Comparison of ENCODE assay signal across 8 mouse cellular contexts in genomic region chr4:132345135-132345842, GRCm38 (mm10). TPM values are rescaled to one million over a fixed set of nuclear protein-coding genes. Genes with fewer than 3 reads are reported as not detected.
DNase-seq lines count a peak whose midpoint lies in the region; ATAC-seq lines count a peak whose summit lies in the region.

No protein-coding gene starts in this region.

- peak overlapping the region; percentile 81 for H3K4me3 ChIP-seq in intestine, embryonic 15.5 days (replicated peaks)

- no peaks in the 10 kb centered on the region for H3K9me3 ChIP-seq in intestine, embryonic 15.5 days

- no peaks in the 10 kb centered on the region for H3K27me3 ChIP-seq in intestine, embryonic 15.5 days (replicated peaks)

- WGBS in intestine, embryonic 15.5 days = under 1% methylated on average over 83 of the region's 83 CpGs

- peak overlapping the region; percentile 87 for H3K9ac ChIP-seq in intestine, embryonic 15.5 days

- peak; percentile 88 for ATAC-seq in intestine, embryonic 15.5 days

- DNase-seq in adrenal gland, adult 8-10 months = peak; percentile 87
- peak; percentile 85 for DNase-seq in embryo, embryonic 11.5 days (ENCODE audit: low read depth, low spot score)
- DNase-seq in gastrocnemius, postnatal 36 days = peak; percentile 95 to 97
- DNase-seq in left cerebral cortex, postnatal 25 days (ENCODE audit: low spot score in 2 of 2) = peak; percentile 94 to 95
- peak; percentile 93 for DNase-seq in mesoderm, embryonic 11.5 days (ENCODE audit: low read depth, low spot score)
- peak; percentile 91 for DNase-seq in right cerebral cortex, postnatal 25 days
- peak; percentile 93 to 97 for DNase-seq in urinary bladder, postnatal 4 days (ENCODE audit: low spot score in 2 of 2)

- H3K4me1 ChIP-seq in intestine, embryonic 15.5 days (replicated peaks) = peaks cover 22% of the 10 kb centered on the region

- H3K4me2 ChIP-seq in intestine, embryonic 15.5 days (replicated peaks) = peak overlapping the region; percentile 86

- H3K36me3 ChIP-seq in intestine, embryonic 15.5 days = no peaks in the 10 kb centered on the region; the same call in 1 of the 2 replicates

- intact Hi-C loops in gastrocnemius, postnatal 36 days (cut with DNase I) = loop anchor here (2.0 to 5.0 kb wide), 3 partner anchors 52 to 258 kb away; partner anchors contain the start of gene Ythdf2
- intact Hi-C loops in left cerebral cortex, postnatal 25 days (cut with DNase I) = loop anchor here (1.0 kb wide), 1 partner anchor 52 kb away; no protein-coding TSS in a partner anchor

- peak overlapping the region; percentile 67 for H3K27ac ChIP-seq in intestine, embryonic 15.5 days

RNA-seq across cellular contexts. Expression of gene Rcc1, which starts 8.1 kb away (rescaled TPM):
- total RNA-seq in adrenal gland, adult 8-10 months (2022) = 10 to 100 TPM; 12.7 to 18.0 (median 15.7) TPM
- total RNA-seq in gastrocnemius, postnatal 36 days (2021) = 1 to 10 TPM; 6.0 to 6.3 TPM
- 90.5 and 90.9 TPM in 2 replicates for polyA plus RNA-seq in intestine, embryonic 15.5 days (2015; fragmentation: Nextera tagmentation; extraction: Ambion mirVana)
- 10 to 100 TPM; 12.8 to 14.8 TPM for total RNA-seq in left cerebral cortex, postnatal 25 days (2021)

RNA-seq across cellular contexts. Expression of gene Trnau1ap, which starts 16.0 kb away (rescaled TPM):
- 10 to 100 TPM; 29.4 to 44.1 (median 41.8) TPM for total RNA-seq in adrenal gland, adult 8-10 months (2022)
- total RNA-seq in gastrocnemius, postnatal 36 days (2021) = 10 to 100 TPM in 1 of 2 experiments, 1 to 10 TPM in 1; 7.2 to 11.0 TPM
- 74.5 and 82.9 TPM in 2 replicates for polyA plus RNA-seq in intestine, embryonic 15.5 days (2015; fragmentation: Nextera tagmentation; extraction: Ambion mirVana)
- total RNA-seq in left cerebral cortex, postnatal 25 days (2021) = 10 to 100 TPM; 18.0 to 22.2 TPM

RNA-seq across cellular contexts. Expression of gene Rab42, which starts 42.1 kb away (rescaled TPM):
- total RNA-seq in adrenal gland, adult 8-10 months (2022) = 1 to 10 TPM; 2.6 to 5.1 (median 3.9) TPM
- not detected for total RNA-seq in gastrocnemius, postnatal 36 days (2021)
- 3.6 and 3.9 TPM in 2 replicates for polyA plus RNA-seq in intestine, embryonic 15.5 days (2015; fragmentation: Nextera tagmentation; extraction: Ambion mirVana)
- total RNA-seq in left cerebral cortex, postnatal 25 days (2021) = 1 to 10 TPM; 1.2 to 1.5 TPM

Comparison
In these comparisons a context has a peak if more than half of its experiments do, and no peak if none do; other contexts are left out.
1. Peak in every context shown above with its lines: DNase-seq, ATAC-seq, H3K4me3 ChIP-seq and H3K27ac ChIP-seq.